ENCODE assay signal across 19 mouse cellular contexts in genomic region chr4:145517391-145517790, GRCm38 (mm10). TPM values are rescaled to one million over a fixed set of nuclear protein-coding genes. Genes with fewer than 3 reads are reported as not detected.
"Had no signal": no experiment of that assay in that cellular context is flagged by ENCODE, and none has a peak within 500 bp of the region (broad histone marks: within the 10 kb centered on the region; RNA-seq: fewer than 3 reads in every experiment).

No protein-coding gene starts in this region.

RNA-seq across cellular contexts. Expression of gene Zfp990, which starts 6.8 kb away (rescaled TPM):
- total RNA-seq: liver, adult 2 months; midbrain, postnatal 0 days; monocyte, adult 5-6 weeks had no signal
- polyA plus RNA-seq: limb, embryonic 14.5 days; liver, adult 2 months; liver, embryonic 13.5 days; liver, embryonic 15.5 days; liver, embryonic 16.5 days; liver, postnatal 0 days; lung, adult 2 months; lung, embryonic 15.5 days; lung, embryonic 16.5 days; lung, postnatal 0 days; macrophage; midbrain, embryonic 10.5 days; midbrain, embryonic 12.5 days; midbrain, embryonic 13.5 days; midbrain, embryonic 14.5 days; midbrain, embryonic 15.5 days; neural tube, embryonic 12.5 days had no signal
